Mouse (Mus musculus) lung, adult 2 months (tissue): ENCODE measurements around the gene Tnfsf15.

Experiments used
- CTCF ChIP-seq: fragments of 200-500 bp; IDR thresholded peaks from 2 replicates; pipeline ENCODE4 v1.5.1; 2011; ENCODE audit warnings: mild to moderate bottlenecking, low read length, control low read depth; ENCODE audit not compliant: insufficient read depth
- POLR2A ChIP-seq: fragments of 200-500 bp; IDR thresholded peaks from 2 replicates; pipeline ENCODE4 v1.6.1; 2011; ENCODE audit warnings: low read depth, mild to moderate bottlenecking, control low read depth, low read length, borderline replicate concordance; ENCODE audit errors: extremely low read depth

DNA sequence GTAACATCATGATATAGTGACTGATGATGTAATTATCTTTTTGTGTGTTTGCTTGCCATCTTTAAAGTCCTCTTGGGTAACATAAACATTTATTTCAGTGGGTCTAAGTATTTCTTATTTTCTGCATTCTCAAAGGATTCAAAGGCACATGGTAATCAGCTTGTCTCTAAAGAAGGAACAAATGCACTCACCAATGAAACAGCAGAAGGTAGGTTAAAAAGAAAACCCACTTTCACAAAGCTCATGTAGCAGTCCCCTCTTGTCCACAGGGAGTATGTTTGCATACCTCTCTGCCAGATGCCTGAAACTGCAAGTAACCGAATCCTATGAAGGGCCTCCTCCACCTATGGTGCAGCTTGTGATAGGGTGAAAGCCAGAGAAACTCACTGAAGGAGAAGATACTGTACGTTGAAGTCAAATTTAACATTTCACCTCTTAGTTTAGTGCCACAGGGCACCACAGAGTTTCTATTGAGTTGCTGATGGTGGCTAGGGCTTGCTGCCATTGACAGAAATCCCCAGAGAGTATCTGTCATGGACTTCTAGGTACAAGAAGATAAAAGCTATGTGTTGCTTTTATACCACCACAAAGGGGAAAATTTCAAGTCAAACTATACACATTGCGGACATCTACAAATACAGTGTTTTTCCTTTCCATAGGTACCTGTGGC lies 3.3 kb upstream of the Tnfsf15 start:
- no peak for TF ChIP-seq CTCF
- no peak for TF ChIP-seq POLR2A
